Mouse (Mus musculus) MEL (cell line): Measurements from ENCODE around the gene Tmem19. TPM values are rescaled to one million over a fixed set of nuclear protein-coding genes. Genes with fewer than 3 reads are reported as not detected.
"Not testable (repeated sequence)": the region's sequence is repeated elsewhere in the genome, so short reads cannot be mapped to it uniquely, and the experiment has no call there.

Experiments
- DNase-seq: peaks from one replicate; pipeline ENCODE4 v3.0.0; 2011; ENCODE audit warnings: low read depth, low spot score
- H3K27ac ChIP-seq: 2 replicates; pipeline ENCODE4 v1.5.1; 2012; ENCODE audit warnings: low read depth, mild to moderate bottlenecking, control low read depth, low read length, moderate library complexity; ENCODE audit not compliant: control insufficient read depth
- H3K27me3 ChIP-seq, 2 experiments: fragments of 150-350 bp in 1 of 2; sonication (generic) in 1 of 2; 2 replicates each; pipeline ENCODE4 v1.6.1; 2012; ENCODE audit warnings: low read length in 2 of 2, mild to moderate bottlenecking in 2 of 2, improper control_type of control experiment in 1 of 2, moderate library complexity in 1 of 2; ENCODE audit not compliant: insufficient read depth in 2 of 2, control insufficient read depth in 1 of 2
- H3K36me3 ChIP-seq, 2 experiments: 2 replicates each; pipeline ENCODE4 v1.6.1; 2012 to 2014; ENCODE audit warnings: low read length in 2 of 2, improper control_type of control experiment in 1 of 2, inconsistent platforms in 1 of 2, mild to moderate bottlenecking in 1 of 2; ENCODE audit not compliant: insufficient read depth in 2 of 2, control insufficient read depth in 1 of 2
- H3K4me1 ChIP-seq, 2 experiments: fragments of 150-350 bp in 1 of 2; sonication (generic) in 1 of 2; 2 replicates each; pipeline ENCODE4 v1.6.1; 2012; ENCODE audit warnings: low read length in 2 of 2, improper control_type of control experiment in 1 of 2, mild to moderate bottlenecking in 1 of 2; ENCODE audit not compliant: insufficient read depth in 2 of 2, control insufficient read depth in 1 of 2
- H3K4me3 ChIP-seq, 2 experiments: fragments of 150-350 bp in 1 of 2; sonication (generic) in 1 of 2; 2 replicates each; pipeline ENCODE4 v1.5.1; 2012; ENCODE audit warnings: low read depth in 2 of 2, low read length in 2 of 2, mild to moderate bottlenecking in 2 of 2, moderate library complexity in 2 of 2, control low read depth in 1 of 2, improper control_type of control experiment in 1 of 2; ENCODE audit not compliant: control insufficient read depth in 1 of 2, insufficient read depth in 1 of 2
- H3K79me2 ChIP-seq: 2 replicates; pipeline ENCODE4 v1.6.1; 2012; ENCODE audit warnings: mild to moderate bottlenecking, low read length, moderate library complexity; ENCODE audit not compliant: control insufficient read depth, poor library complexity, insufficient read depth
- H3K9ac ChIP-seq: 2 replicates; pipeline ENCODE4 v1.6.1; 2012; ENCODE audit warnings: low read depth, mild to moderate bottlenecking, control low read depth, low read length, moderate library complexity; ENCODE audit not compliant: control insufficient read depth, poor library complexity, severe bottlenecking
- H3K9me3 ChIP-seq: fragments of 150-350 bp; sonication (generic); replicated peaks from 2 replicates; pipeline ENCODE4 v1.6.1; 2012; ENCODE audit warnings: mild to moderate bottlenecking, low read length, improper control_type of control experiment, moderate library complexity; ENCODE audit not compliant: insufficient read depth
- CHD1 ChIP-seq: IDR thresholded peaks from 2 replicates; pipeline ENCODE4 v1.6.1; 2012; ENCODE audit warnings: low read depth, mild to moderate bottlenecking, inconsistent platforms, low read length, improper control_type of control experiment
- CHD2 ChIP-seq: IDR thresholded peaks from 2 replicates; pipeline ENCODE4 v1.6.1; 2011; ENCODE audit warnings: low read length, improper control_type of control experiment
- CTCF ChIP-seq, 3 experiments: IDR thresholded peaks in 2 of 3; conservative IDR thresholded peaks in 1 of 3; 2 replicates each; pipeline ENCODE4 v1.5.1; 2011 to 2012; ENCODE audit warnings: low read length in 3 of 3, low read depth in 2 of 3, mild to moderate bottlenecking in 2 of 3, improper control_type of control experiment in 1 of 3, inconsistent platforms in 1 of 3, mixed read lengths in 1 of 3, moderate library complexity in 1 of 3; ENCODE audit not compliant: control insufficient read depth in 1 of 3, insufficient read depth in 1 of 3, poor library complexity in 1 of 3, severe bottlenecking in 1 of 3
- GABPA ChIP-seq: IDR thresholded peaks from 2 replicates; pipeline ENCODE4 v1.6.1; 2012; ENCODE audit warnings: low read depth, mild to moderate bottlenecking, inconsistent platforms, low read length, improper control_type of control experiment, moderate library complexity
- HCFC1 ChIP-seq: IDR thresholded peaks from 2 replicates; pipeline ENCODE4 v1.6.1; 2012; ENCODE audit warnings: low read depth, mild to moderate bottlenecking, inconsistent platforms, low read length, improper control_type of control experiment, moderate library complexity
- JUND ChIP-seq: IDR thresholded peaks from 2 replicates; pipeline ENCODE4 v1.6.1; 2011; ENCODE audit warnings: low read depth, mild to moderate bottlenecking, improper control_type of control experiment, low read length
- MYB ChIP-seq: IDR thresholded peaks from 2 replicates; pipeline ENCODE4 v1.6.1; 2011; ENCODE audit warnings: mild to moderate bottlenecking, low read depth, low read length, improper control_type of control experiment
- MYC ChIP-seq: IDR thresholded peaks from 2 replicates; pipeline ENCODE4 v1.6.1; 2011; ENCODE audit warnings: low read depth, mild to moderate bottlenecking, low read length, improper control_type of control experiment, moderate library complexity
- NRF1 ChIP-seq: IDR thresholded peaks from 2 replicates; pipeline ENCODE4 v1.6.1; 2014; ENCODE audit warnings: low read depth, mild to moderate bottlenecking, inconsistent platforms, low read length, improper control_type of control experiment, moderate library complexity; ENCODE audit not compliant: poor library complexity, insufficient read depth, severe bottlenecking
- SMC3 ChIP-seq: IDR thresholded peaks from 2 replicates; pipeline ENCODE4 v1.6.1; 2011; ENCODE audit warnings: low read depth, low read length, improper control_type of control experiment
- TCF12 ChIP-seq: IDR thresholded peaks from 2 replicates; pipeline ENCODE4 v1.6.1; 2014; ENCODE audit warnings: low read depth, mild to moderate bottlenecking, inconsistent platforms, low read length, improper control_type of control experiment, moderate library complexity
- USF1 ChIP-seq: IDR thresholded peaks from 2 replicates; pipeline ENCODE4 v1.6.1; 2014; ENCODE audit warnings: low read depth, mild to moderate bottlenecking, inconsistent platforms, low read length, improper control_type of control experiment, moderate library complexity
- USF2 ChIP-seq, 2 experiments: IDR thresholded peaks; 2 replicates each; pipeline ENCODE4 v1.6.1; 2011 to 2012; ENCODE audit warnings: improper control_type of control experiment in 2 of 2, low read length in 2 of 2, borderline replicate concordance in 1 of 2, inconsistent platforms in 1 of 2, low read depth in 1 of 2, mild to moderate bottlenecking in 1 of 2; ENCODE audit not compliant: insufficient read depth in 1 of 2
- ZMIZ1 ChIP-seq: IDR thresholded peaks from 2 replicates; pipeline ENCODE4 v1.6.1; 2012; ENCODE audit warnings: low read depth, mild to moderate bottlenecking, inconsistent platforms, low read length, improper control_type of control experiment, moderate library complexity
- ZNF384 ChIP-seq: IDR thresholded peaks from 2 replicates; pipeline ENCODE4 v1.6.1; 2012; ENCODE audit warnings: low read depth, mild to moderate bottlenecking, inconsistent platforms, low read length, improper control_type of control experiment
- polyA plus RNA-seq, 2 experiments: library from polyadenylated mRNA; stranded (reverse) in 1 of 2; unstranded in 1 of 2; fragments of >175 nt in 1 of 2; fragments of >200 nt in 1 of 2; gene quantifications; 2 replicates each; pipeline versions ENCODE4 v1.2.1 to v1.2.4; 2012; ENCODE audit warnings: low replicate concordance in 2 of 2, low read depth in 1 of 2; ENCODE audit not compliant: insufficient read length in 2 of 2, insufficient read depth in 1 of 2, missing spikeins in 1 of 2
- total RNA-seq: library from RNA; depleted of rRNA; stranded (reverse); fragments of 300-350 nt; gene quantifications from 2 replicates; pipeline ENCODE4 v1.2.3, GENCODE M21; 2012

Gene Tmem19
- total and polyA plus RNA-seq, 3 experiments, result 10.7 to 16.6 TPM; not detected in 1

DNA sequence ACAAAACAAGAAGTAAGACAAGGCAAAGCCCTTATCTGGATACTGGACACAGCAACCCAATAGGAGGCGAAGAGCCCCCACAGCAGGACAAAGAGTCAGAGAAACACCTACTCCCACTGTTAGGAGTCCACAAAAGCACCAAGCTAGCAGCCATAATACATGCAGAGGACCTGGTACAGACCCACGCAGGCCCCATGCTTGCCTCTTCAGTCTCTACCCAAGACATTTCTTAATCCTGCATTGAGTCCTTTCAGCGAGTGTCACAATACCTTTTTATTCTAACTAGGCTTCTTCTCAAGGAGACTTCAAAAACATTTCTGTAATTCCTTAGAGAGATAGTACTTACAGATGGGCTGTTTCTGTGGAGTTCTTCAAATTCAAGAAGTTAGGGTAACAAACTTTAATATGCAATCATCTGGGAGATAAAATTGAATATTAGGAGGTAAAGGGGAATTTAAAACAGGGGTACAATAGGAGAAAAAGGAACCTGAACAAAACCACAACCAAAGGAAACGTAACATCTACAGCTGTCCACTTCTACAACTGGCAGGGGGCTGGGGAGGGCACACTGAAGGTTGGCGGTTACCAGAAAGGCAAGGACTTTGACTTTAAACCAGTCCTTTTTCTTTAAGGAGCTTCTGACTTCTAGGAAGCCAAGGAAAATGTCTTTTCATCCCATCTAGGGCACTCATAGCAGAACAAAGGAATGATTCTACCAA, 40.8 kb downstream of the Tmem19 start:
- DNase-seq, result peak; percentile 11
- no peak overlapping the region for H3K4me3 ChIP-seq
- H3K79me2 ChIP-seq, result no peaks in the 10 kb centered on the region
- H3K9me3 ChIP-seq, result no peaks in the 10 kb centered on the region
- no peak overlapping the region for H3K9ac ChIP-seq
- H3K4me1 ChIP-seq, result peaks cover 0 to under 1% of the 10 kb centered on the region in 2 experiments; a peak in 1 of 4 replicates
- peaks cover 0 to 2% of the 10 kb centered on the region in 2 experiments; a peak in 2 of 4 replicates for H3K36me3 ChIP-seq
- no peaks in the 10 kb centered on the region for H3K27me3 ChIP-seq
- TF ChIP-seq TCF12, result no peak
- no peak for TF ChIP-seq GABPA
- TF ChIP-seq NRF1, result no peak
- no peak for TF ChIP-seq USF1
- TF ChIP-seq CTCF (IDR thresholded peaks at IDR 0.05 in 2 of 3, conservative IDR thresholded peaks at IDR 0.05 in 1 of 3; ENCODE audit: control insufficient read depth in 1 of 3, insufficient read depth in 1 of 3, low read depth in 2 of 3, low read length in 3 of 3, poor library complexity in 1 of 3, severe bottlenecking in 1 of 3), result no peak
- TF ChIP-seq SMC3, result no peak
- no peak for TF ChIP-seq CHD1
- TF ChIP-seq USF2 (IDR thresholded peaks at IDR 0.05; ENCODE audit: borderline replicate concordance in 1 of 2, insufficient read depth in 1 of 2, low read depth in 1 of 2, low read length in 2 of 2), result no peak
- TF ChIP-seq CHD2, result no peak
- no peak for TF ChIP-seq MYB
- no peak for TF ChIP-seq HCFC1
- TF ChIP-seq ZMIZ1, result no peak
- TF ChIP-seq JUND, result no peak
- no peak for TF ChIP-seq MYC
- no peak overlapping the region for H3K27ac ChIP-seq

DNA sequence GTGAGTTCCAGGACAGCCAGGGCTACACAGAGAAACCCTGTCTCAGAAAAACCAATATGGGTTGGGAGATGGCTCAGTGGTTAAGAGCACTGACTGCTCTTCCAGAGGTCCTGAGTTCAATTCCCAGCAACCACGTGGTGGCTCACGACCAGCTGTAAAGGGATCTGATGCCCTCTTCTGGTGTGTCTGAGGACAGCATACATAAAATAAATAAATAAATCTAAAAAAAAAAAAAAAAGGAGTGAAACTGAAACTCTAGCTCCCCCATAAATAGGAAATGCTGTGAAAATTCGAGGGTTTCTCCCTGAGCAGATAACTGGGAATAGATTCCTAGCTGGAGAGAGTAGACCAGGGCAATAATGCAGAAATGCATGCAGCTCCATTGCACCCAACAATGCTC, 43.9 kb downstream of the Tmem19 start:
- not testable (repeated sequence) for H3K4me3 ChIP-seq, H3K27ac ChIP-seq, H3K27me3 ChIP-seq, H3K9me3 ChIP-seq, DNase-seq, H3K9ac ChIP-seq
- H3K79me2 ChIP-seq, result peaks cover 18% of the 10 kb centered on the region
- TF ChIP-seq ZNF384 (peak; percentile 75), CTCF (IDR thresholded peaks at IDR 0.05 in 2 of 3, conservative IDR thresholded peaks at IDR 0.05 in 1 of 3; ENCODE audit: control insufficient read depth in 1 of 3, insufficient read depth in 1 of 3, low read depth in 2 of 3, low read length in 3 of 3, poor library complexity in 1 of 3, severe bottlenecking in 1 of 3) (peak in 1 of 3 experiments; percentile 9; a peak in 1 of 6 replicates)
- peaks cover 0 to 10% of the 10 kb centered on the region in 2 experiments; a peak in 2 of 4 replicates for H3K4me1 ChIP-seq
- peaks cover 0 to 13% of the 10 kb centered on the region in 2 experiments; a peak in 2 of 4 replicates for H3K36me3 ChIP-seq
